Mouse (Mus musculus) kidney, postnatal 4 days (tissue): ENCODE data around the gene Abi3.

Source experiments
- DNase-seq, 2 experiments: peaks; one replicate each; pipeline ENCODE4 v3.0.0; 2021; ENCODE audit warnings: mixed read lengths in 2 of 2

Gene Abi3

DNA sequence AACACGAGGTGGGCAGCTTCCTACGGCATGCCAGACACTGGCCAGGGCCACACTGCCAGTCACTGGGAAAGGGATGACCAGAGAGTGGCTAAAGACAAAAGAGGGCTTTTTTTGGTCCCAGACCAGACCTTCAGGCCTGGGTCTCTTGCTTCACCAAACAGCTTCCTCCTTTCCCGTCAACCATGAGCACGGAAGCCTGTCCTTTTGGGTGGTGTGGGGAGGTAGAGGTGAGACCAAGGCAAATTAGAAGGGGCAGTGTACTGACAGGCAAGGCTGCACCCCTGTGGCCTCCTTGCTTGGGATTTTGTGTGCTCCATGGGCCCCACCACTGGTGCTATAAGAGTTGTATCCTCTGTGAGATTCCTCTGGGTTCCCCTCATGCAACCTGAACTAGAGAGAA lies 3.7 kb downstream of the Abi3 start:
- DNase-seq, result no peak

DNA sequence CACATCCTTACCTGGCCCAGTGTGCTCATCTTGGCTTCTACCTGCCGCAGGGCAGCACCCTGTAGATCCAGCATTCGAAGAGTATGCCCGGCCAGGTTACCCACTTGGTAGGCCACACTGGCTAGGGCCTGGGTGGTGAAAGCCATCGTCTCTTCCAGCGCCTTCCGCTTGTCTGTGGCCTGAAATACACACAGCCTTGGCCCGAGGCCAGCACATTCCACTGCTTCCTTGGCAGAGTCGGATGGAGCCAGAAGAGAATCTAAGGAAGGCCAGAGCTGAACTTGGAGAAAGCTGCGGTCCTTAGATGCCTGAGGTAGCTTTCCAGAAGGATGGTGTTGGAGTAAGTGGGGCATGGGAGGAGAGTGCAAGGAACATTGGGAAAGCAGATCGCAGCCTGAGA lies 5.2 kb downstream of the Abi3 start, which contains the start of gene Gngt2:
Gngt2 (plus strand) TSS at position 158 of the 400 bp plus-strand sequence.
- peak; percentile 91 to 94 for DNase-seq

DNA sequence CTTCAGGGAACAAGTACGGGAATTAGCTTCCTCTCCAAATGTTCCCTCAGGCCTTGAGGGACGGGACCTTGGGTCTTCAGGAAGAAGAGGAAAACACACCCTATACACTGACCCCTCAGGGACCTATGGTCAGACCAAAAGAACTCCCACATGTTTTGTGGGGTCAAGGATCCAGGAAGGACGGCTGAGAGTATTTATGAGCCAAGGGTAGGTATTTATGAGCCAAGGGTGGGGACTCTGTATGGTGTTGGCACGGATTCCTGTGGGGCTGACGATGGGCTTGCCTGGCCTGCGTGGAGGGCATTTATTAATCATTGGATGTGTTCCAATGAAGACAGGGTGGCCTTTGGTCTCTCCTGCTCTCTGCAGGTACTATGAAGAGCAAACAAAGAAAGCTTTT lies 5.8 kb downstream of the Abi3 start:
- peak in 1 of 2 experiments; percentile 31 for DNase-seq

- DNase-seq, result no peak
Observed at GRCm38 (mm10) chr11:95835832-95836231, 6.4 kb downstream of the Abi3 start.

GRCm38 (mm10) chr11:95834742-95835710 lies 7.2 kb downstream of the Abi3 start:
- DNase-seq, result peak in 1 of 2 experiments; percentile 27

GRCm38 (mm10) chr11:95834143-95834667 lies 8.1 kb downstream of the Abi3 start:
- peak; percentile 45 to 66 for DNase-seq

GRCm38 (mm10) chr11:95833631-95834142 lies 8.6 kb downstream of the Abi3 start:
- DNase-seq, result no peak

DNA sequence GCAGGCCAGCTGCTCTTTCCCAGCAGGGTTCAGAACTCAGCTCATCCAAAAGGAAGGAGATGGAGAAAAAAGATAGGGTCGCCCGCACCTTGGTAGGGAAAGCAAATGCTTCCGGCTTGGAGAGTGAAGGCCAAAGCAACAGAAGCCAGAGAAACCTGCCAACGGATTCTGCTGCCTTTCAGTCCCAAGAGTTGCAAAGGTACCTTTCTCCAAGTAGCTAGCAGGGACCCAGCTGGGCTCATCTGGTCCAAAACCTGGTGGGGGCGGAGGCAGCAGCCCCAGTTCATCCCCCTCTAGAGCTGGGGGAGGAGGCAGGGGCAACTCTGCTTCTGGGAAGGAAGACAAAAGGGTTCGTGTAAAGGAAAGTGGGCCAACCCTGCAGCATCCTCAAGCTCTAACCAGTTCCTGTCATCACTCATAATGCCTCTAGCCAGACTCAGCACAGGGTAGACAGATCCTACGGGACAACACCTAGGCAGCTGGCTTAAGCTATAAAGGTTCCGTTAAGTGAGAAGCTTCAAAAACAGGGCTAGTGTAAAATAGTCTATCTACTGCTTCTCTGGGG lies 9.2 kb downstream of the Abi3 start:
- DNase-seq, result no peak

DNA sequence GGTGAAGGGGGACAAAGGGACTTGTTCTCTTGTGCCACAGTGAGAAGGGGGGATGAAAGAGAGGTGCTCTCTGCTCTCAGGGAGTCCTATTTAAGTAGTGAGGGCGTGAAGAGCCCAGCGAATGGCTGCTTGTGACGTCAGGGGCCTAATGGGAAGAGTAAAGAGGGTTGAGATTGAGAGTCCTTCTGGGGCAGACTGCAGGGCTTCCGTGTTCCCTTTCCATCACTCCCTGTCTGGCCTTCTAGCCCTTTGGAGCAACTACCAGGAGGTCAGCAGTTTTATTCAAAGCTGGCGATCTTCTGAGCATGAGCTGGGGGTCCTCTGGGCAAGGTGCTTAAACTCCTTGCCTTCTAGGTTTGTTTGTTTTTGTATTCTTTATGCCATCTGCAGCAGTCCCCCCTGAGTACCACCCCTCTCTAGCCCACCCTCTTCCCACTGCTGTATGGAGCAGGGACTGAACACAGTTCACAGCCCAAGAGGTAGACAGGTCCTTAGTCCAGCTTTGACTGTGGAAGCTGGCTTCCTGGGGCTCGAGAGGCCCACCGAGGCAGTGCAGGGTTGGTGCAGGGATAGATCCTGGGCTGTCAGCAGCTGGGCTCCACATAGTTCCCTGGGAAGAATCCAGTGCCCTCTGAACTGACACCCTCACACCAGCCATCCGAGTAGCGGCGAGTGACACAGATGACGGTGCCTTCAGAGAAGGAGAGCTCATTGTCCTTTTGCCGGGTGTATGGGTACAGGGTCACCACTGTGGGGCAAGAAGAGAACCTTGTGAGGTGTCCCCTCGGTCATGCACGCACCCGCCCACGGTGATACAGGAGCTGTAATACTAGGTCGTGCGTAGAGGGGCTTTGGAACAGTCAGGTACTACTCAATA lies 9.9 kb downstream of the Abi3 start:
- no peak for DNase-seq

GRCm38 (mm10) chr11:95831641-95832040 lies 10.6 kb downstream of the Abi3 start:
- peak; percentile 35 to 36 for DNase-seq

GRCm38 (mm10) chr11:95831276-95831619 lies 11.0 kb downstream of the Abi3 start:
- DNase-seq, result no peak

GRCm38 (mm10) chr11:95830411-95831275 lies 11.6 kb downstream of the Abi3 start:
- DNase-seq, result peak; percentile 44 to 60

DNA sequence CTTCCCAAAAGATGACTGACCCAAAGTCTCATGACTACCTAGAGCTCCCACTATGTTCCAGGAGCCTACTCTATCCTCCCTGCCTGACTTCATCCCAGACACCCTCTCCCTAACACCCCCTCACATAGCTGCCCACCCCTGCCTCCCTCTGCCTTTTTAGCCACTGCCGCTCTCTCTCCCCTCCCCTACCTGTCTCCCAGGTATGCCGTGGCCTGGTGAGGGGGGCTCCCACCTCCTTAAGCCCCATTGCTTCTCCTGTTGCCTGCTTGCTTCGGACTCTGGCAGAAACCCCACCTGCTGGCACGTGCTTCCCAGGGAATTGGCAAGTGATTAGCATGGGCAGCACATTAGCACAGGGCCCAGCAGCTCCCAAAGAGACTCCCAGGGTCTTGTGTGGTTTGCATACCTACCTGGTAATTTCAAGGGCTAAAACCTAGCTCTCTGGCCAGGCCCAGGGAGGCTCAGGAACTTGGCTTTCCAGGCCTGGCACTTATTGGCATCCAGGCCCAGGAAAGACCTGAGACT lies 12.7 kb downstream of the Abi3 start:
- peak in 1 of 2 experiments; percentile 21 for DNase-seq

DNA sequence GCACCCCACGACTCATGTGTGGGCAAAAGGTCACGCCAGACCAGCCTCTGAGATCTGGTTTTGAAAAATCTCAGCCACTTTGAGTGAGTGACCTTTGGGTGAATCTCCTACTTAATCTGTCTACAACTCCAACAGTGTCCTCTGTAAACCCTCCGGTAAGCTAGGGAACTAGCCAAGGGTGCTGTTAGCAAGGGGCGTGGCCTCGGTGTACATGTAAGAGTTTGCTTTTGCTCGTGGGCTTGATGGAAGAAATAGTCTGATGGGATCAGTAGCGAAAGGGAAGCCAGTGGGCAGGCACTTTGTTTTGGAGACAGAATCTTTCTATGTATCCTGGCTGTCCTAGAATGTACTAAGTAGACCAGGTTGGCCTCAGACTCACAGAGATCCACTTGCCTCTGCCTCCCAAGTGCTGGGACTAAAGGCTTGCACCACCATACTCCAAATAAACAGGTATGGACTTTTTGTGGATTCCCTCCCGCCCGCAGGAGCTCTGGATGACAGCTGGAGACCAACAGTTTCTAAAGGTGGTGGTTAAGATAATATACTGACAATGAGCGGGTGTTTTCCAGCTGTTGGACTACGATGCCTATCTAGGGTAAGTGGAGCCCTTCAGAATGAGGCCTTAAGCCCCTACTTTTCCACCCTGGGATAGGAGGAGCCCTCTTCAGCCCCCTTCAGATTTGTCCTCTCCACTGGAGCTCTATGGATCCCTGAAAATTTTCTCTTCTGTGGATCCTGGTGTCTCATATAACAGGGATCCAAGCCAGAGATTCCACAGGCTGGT lies 13.9 kb downstream of the Abi3 start:
- no peak for DNase-seq

GRCm38 (mm10) chr11:95827464-95828085 lies 14.7 kb downstream of the Abi3 start:
- peak; percentile 85 to 87 for DNase-seq

DNA sequence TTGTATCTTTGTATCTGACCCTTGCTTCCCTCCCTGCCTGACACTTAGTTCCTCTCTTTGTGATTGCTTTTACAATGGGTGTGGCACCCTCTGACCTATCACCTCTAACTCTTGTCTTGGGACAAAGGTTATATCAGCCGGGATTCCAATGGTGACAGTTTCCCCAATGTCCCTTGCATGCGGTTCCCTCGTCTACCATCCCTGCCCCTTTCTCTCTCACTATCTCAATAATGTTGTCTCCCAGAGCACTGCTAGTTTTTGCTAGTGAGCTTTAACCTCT lies 15.2 kb downstream of the Abi3 start:
- no peak for DNase-seq

DNA sequence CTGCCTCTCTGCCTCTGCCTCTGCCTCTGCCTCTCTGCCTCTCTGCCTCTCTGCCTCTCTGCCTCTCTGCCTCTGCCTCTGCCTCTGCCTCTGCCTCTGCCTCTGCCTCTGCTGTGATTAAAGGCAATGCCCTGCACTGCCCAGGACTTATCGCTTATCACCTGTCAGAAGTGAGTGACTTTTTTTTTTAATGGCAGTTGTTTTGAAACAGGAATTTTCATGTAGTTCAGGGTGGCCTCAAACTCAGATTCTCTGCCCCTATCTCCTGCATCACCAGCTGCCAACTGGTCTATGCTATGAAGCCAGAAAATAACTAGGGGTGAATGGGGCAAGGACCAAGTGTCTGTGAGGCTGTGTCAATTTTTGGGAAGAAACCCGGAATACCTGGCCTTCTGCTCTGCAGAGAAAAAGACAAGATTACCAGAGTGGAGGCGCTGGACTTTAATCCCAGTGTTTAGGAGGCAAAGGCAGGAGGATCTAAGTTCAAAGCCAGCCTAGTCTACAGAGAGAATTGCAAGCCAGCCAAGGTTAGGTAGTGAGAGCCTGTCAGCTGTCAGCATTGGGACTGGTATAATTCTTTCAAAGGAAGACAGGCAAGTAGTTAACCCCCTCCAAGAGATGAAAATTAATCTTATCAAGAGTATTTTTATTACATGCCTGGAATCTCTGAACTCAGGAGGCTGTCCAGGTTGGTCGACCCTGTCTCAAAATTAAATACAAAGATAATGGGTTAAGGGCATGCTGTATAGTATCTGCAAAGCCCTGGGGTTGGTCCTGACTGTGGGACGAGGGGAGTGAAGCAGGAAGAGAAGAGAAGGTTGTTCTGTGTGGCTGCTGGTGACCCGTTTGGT lies 15.7 kb downstream of the Abi3 start:
- DNase-seq, result no peak

DNA sequence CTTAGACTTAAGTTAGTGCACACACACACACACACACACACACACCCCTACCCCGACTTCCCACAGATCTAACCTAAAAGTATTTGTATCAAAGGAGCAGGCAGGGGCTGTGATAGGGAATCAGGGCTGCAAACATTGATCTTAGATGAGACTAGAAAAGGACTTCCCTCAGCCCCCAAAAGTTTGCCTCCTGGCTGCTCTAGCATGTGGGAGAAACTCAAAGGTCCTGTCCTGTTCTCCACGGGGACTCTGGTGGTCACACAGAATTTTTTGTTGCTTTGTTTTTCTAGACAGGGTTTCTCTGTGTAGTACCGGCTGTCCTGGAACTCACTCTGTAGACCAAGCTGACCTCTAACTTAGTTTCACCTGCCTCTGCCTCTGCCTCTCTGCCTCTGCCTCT lies 16.7 kb downstream of the Abi3 start:
- DNase-seq, result no peak

DNA sequence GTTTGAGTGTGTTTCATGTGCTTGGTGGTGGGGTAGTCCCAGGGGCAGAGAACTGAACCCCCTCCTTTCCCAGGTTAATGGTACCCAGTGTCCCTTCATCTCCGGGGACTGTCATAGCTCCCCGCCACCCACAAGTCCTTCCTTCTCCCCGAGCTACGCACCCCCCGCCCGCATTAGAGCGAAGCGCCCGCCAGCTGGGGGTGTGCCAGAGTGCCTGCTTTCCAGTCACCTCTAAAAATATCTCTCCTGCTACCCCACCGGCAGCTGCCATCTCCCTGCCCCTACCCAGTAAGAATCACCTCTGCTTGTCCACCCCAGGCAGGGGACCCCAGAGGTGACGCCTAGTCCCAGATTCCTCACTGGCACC lies 17.4 kb downstream of the Abi3 start:
- peak; percentile 49 to 58 for DNase-seq
